Mouse (Mus musculus) cerebral cortex, adult 2 months (tissue): ENCODE results near the gene Large2.

Source experiments
- WGBS: fragments of 180-500 bp; shearing (Covaris S2); methylation state at CpG from one replicate; pipeline ENCODE4 v1.1.7; 2018; 5-methylcytosine and 5-hydroxymethylcytosine counted together

Large2 gene

DNA sequence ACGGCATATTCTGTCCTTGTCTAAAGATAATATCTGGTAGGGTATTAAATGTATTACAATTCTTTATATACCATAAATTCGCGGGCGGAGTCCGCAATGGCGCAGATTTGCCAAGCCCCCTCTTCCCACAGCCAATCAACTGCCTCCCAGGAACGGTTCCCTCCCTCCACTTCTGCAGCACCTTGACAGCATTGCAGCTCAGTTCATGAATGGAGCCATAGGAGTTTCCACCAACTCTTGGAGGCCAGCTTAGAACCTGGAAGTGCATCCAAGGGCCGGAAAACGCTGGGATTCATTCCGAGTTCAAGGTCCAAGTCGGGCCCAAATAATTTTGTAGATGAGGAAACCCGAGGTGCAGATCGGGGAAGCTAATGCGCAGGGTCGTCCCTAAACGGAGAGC lies at the start of gene Large2, which contains the start of gene Pex16:
Gene Large2 (minus strand): TSS at position 356 of the 400 bp plus-strand sequence.
Gene Pex16 (plus strand): TSS at position 163 of the 400 bp plus-strand sequence.
- 3% methylated on average over 16 of the region's 16 CpGs for WGBS

DNA sequence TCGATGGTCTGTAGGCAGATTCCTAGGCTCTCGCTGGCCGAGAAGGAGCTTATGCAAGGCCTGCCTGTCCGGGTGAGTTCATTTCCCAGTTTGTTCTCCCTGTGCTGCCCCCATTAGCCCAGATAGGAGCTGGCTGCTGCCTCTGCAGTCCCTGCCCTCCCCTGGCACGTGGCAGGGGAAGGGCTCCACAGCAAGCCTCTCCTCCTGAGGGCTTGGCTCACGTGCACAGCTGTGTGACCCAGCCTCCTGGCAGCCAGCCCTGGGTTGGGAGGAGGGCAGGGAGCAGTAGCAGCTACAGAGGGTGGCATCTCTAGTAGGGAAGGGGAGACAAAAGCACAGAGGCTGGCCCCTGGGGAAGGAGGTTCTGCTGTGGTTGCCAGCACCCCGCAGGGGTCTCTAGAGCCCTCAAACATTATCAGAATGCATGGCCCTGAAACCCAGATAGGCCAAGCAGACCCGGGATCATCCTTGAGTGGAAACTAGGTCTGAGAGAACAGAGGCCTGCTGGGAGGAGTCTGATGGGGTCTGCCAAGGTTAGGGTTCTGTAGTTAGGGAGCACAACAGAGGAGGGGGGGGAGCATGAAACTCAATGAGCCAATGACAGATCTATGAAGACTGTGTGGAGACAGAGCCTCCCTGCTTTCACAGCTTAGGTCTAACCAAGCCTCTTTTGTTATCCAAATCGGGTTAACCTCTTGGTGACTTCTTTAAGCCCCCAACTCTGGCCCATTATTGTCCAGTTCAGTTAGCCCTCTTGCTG lies 49.2 kb upstream of the Large2 start:
- WGBS: 26% methylated on average over 9 of the region's 9 CpGs

DNA sequence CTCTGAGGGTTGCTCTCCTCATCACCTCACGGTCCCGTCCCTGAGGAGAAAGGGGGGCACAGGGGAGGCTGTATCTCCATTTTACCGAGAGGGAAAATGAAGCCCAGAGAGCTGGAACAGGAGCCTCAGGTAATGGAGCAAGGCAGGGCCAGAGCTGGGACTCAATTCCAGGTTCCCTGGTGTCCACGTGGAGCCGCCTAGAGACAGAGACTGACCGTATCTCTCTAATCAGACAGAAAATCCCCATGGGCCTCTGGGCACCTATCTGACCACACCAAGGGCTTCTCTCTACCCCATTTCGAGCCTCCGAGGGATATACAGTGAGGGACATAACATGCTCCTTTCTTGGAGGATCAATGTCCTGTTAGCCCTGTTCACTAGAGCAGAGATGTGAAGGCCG lies 48.5 kb upstream of the Large2 start:
- WGBS: 78% methylated on average over 9 of the region's 9 CpGs

- 36% methylated on average over 10 of the region's 10 CpGs for WGBS
Observed at GRCm38 (mm10) chr2:92422388-92423135, 47.9 kb upstream of the Large2 start.

DNA sequence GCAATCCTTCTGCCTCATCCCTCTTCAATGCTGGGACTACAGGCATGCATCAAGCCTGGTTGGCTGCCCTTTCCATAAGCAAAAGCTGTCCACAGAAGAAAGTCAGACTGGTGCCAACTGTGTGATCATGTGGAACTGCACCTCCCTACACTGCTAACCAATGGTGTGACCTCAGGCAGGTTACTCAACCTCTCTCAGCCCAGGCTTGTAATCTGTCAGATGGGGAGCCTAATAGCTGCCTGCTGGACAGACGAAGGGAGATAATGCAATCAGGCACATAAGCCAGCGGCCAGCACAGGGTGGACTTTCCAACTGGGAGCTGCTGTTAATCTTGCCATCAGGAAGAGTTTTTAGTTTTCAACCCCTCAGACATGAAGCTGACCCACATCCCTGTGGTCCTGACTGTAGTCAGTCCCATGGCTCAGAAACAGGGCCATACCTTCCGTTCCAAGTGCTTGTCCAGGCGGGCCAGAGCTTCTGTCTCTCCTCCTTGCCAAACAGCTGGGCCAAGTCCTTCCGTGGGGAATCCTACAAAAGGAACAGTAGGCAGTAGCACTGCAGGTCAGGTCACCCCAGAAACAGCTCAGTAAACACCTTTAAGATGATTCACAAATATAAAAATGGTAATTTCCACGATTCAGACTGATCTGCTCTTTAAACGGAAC lies 47.2 kb upstream of the Large2 start:
- 81% methylated on average over 7 of the region's 7 CpGs for WGBS

GRCm38 (mm10) chr2:92411705-92412104 lies 37.0 kb upstream of the Large2 start:
- 80% methylated on average over 10 of the region's 10 CpGs for WGBS

- WGBS: 70% methylated on average over 18 of the region's 18 CpGs
Observed at GRCm38 (mm10) chr2:92408309-92409045, 33.8 kb upstream of the Large2 start.

GRCm38 (mm10) chr2:92405687-92406086 lies 31.0 kb upstream of the Large2 start:
- WGBS: 65% methylated on average over 7 of the region's 7 CpGs

DNA sequence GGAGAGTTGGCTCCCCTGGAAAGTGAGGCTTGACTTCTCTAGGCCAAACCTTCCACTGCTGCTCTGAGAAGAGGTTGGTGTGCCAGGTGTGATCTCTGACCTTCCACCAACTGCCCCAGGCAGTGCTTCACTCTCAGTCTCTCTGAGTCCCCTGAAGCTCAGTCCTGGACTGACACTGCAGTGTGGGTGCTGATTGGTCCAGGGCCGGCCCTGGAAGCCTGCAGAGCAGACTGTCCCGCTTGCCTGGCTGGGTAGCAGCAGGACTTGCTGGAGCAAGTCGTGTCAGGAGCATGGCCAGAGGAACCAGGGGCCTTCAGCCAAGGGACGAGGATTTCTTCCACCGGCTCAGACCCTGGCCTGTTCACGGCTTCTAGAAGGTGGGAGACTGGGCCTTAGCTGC lies 30.1 kb upstream of the Large2 start:
- 67% methylated on average over 6 of the region's 6 CpGs for WGBS

GRCm38 (mm10) chr2:92403776-92404319 lies 29.2 kb upstream of the Large2 start:
- 85% methylated on average over 5 of the region's 5 CpGs for WGBS

DNA sequence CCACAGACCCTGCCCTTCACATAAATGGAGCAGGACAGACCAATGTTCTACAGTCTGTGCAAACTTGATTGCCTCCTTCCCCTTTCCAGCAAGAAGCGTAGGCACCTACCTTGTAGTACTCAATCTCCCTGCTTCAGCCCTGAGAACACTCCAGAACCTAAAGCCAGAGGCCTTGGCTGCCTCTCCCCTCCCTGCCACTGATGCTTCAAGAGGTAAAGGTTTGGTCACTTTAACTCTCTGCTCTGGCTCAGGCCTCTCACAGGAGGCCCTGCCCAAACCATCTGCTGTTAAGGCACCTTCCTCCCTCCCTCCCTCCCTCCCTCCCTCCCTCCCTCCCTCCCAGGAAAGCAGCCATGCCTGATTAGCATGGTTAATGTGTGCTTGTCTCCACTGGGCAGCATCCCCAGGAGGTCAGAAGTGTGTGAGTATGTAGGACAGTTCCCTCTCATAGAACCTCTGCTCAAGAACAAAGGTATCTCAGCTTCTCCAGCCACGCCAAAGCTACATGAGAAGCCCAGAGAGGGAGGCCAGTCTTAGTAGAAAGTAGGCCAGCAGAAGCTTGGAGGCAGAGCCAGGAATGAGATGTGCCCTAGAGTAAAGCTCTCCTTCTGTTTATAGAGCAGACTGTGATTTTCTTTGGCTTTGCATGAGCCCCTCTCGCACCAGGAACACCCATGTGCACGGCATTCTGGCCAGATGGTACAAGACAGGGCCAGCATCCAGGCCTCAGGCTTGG lies 28.1 kb upstream of the Large2 start:
- 39% methylated on average over 4 of the region's 4 CpGs for WGBS

DNA sequence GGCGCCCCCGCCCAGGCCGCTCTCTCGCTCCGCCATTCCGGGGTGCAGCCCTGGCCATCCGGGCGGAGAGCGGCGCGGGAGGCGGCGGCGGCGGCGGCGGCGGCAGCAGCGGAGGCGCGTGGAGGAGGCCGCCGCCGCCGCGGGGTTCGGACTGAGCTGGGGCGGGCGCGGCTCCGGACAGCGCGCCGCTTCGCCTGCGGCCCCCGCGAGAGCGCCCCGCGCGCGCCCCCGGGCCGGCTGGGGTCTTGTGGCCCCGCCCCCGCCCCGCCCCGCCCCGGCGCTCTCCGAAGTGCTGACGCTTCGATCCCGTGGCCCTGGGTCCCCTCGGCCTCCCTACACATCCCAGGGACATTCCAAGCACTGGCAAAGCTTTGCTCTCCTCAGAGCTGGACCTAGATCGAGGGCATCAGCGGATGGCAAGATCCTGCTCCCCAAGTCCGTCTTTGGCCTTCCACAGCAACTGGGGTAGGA lies 26.5 kb upstream of the Large2 start, which contains the start of gene Mapk8ip1:
Gene Mapk8ip1 (minus strand): TSS at position 173 of the 471 bp plus-strand sequence.
- 3% methylated on average over 59 of the region's 59 CpGs for WGBS

GRCm38 (mm10) chr2:92400682-92401081 lies 26.0 kb upstream of the Large2 start:
- WGBS: 1% methylated on average over 22 of the region's 22 CpGs

- 34% methylated on average over 4 of the region's 4 CpGs for WGBS
Observed at GRCm38 (mm10) chr2:92399877-92400276, 25.2 kb upstream of the Large2 start.

- WGBS: 56% methylated on average over 1 of the region's 1 CpGs
Observed at GRCm38 (mm10) chr2:92397436-92397835, 22.8 kb upstream of the Large2 start.

DNA sequence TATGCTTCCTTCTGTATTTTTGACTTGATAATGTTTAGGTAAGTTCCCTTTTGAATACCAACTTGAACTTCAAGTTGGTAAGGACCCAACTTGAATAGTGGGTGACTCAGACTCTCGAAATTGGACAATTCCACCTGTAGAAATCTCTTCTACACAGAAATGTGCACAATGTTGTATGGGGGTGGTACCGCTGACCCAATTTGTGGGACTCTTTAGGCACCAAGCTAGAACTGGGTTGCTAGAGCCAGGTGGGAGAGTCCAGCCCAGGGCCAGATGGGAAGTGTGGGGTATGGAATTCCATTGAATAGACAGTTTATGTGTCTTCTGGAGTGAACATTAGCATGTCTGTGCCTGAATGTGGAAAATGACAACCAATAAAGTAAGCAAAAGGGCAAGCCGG lies 20.9 kb upstream of the Large2 start:
- 67% methylated on average over 3 of the region's 3 CpGs for WGBS

DNA sequence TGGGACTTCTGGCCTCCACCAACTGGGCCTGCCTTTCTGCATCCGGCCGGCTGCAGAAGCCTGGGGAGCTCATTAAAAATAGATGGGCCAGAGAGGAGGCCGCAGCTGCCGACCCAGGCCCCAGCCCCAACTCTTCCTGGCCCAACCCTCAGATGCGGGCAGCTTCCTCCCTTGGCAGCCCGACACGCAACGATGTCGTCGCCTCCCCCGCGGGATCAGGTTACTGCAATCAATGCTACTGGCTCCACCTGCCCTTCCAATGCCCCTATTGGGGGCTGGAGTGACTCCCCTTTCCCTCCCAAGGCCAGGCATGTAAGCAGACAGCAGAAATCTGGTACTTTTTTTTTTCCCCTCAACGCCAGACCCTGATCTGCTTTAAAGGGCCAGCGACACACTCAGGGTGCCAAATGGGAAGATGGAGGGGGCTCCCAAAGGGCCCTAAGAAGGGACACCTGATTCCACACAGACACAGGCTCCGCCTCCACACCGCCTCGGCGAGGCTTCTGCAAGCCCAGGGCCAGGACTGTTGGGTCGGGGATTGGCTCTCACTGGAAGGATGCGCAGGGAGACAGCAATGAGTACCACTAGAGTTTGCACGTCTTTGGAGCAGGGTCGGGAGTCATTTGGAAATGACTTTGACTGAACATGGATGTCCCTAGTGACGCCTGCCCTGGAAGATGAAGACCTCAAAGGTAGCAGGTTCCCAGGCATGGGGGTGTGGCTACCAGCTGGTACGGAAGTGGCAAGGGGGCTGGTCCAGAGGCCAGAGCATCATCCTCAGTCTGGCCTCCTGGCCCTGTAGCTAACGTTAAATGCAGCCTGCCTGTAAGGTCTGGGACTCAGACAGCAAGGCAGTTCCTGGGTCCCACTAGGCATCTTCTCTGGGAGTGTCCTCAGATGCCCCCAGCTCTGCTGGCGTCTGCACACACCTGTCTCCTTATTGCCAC lies 17.9 kb upstream of the Large2 start:
- WGBS: 9% methylated on average over 26 of the region's 26 CpGs

DNA sequence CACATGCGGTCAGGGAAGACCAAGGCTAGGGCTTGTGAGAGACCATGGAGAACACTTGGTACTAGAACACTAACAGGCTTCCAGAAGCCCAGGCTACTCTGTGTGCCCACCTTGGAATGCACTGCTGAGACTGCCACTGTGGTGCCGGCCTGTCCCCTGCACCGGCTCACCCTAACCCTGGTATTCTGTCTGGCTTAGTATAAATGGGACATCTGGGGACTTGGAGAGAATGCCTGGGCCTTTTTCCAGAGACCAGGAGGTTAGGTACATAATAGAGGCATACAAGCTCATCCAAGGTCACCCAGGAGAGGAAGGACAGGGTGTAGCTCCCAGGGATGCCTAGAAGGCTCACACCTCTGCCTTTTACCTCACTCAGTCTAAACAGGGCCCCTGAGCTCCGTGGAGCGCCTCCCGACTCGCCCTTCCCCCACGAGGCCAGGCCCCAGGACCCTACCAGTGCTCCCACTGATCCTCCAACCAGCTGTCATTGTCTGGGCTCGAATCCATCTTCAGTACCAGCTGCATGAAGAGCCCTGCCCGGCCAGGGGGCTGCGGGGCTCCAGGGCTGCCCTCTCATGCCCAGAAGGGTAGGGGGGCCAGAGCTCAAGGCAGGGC lies 17.1 kb upstream of the Large2 start:
- WGBS: 16% methylated on average over 11 of the region's 11 CpGs

GRCm38 (mm10) chr2:92391116-92391515 lies 16.4 kb upstream of the Large2 start:
- 41% methylated on average over 8 of the region's 8 CpGs for WGBS
